Mouse (Mus musculus): ENCODE data around the gene Thoc5.

GRCm38 (mm10) chr11:4931009-4931601 is 36.0 kb downstream of the Thoc5 start:
- TF ChIP-seq CTCF (IDR thresholded peaks at IDR 0.05; ENCODE audit: low read depth, low read length) (no peak), POLR2AphosphoS5 (IDR thresholded peaks at IDR 0.05; ENCODE audit: insufficient replicate concordance, low read depth, low read length) (no peak), TAL1 (conservative IDR thresholded peaks at IDR 0.05; ENCODE audit: low read depth, low read length) (no peak), GATA1 (IDR thresholded peaks at IDR 0.05; ENCODE audit: borderline replicate concordance, low read length) (no peak), GATA2 (IDR thresholded peaks at IDR 0.05; ENCODE audit: borderline replicate concordance, low read depth, low read length) (no peak)
